Mouse (Mus musculus): ENCODE measurements around the gene Robo3.

DNA sequence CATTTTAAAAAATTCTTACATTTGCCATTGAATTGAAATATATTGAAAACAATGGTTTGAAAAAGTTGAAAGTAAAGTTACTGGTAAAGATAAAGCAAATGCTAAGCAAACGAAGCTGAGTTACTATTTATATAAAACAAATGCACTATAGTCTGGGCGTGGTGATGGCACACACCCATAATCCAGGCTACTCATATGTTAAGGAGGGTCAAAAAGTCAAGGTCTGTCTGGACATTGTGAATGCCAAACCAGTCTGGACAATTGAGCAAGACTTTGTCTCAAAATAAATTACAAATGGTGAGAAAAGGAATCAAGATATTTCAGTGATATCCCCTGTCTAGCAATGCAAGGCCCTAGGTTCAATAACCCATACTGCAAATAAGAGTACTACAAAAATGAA is 42.2 kb downstream of the Robo3 start:
- TF ChIP-seq POLR2A (IDR thresholded peaks at IDR 0.05; ENCODE audit: low read depth, low read length) (no peak), CTCF (IDR thresholded peaks at IDR 0.05; ENCODE audit: extremely low read depth, insufficient read length, insufficient replicate concordance, low read depth, low read length) (no peak)
